Mouse (Mus musculus) E14TG2a.4 (cell line): Measurements from ENCODE around the gene Olfr223.

Experiments used
- CTCF ChIP-seq: conservative IDR thresholded peaks from 2 replicates; pipeline ENCODE4 v1.5.1; 2014; ENCODE audit warnings: low read length
- NANOG ChIP-seq: IDR thresholded peaks from 2 replicates; pipeline ENCODE4 v1.6.1; 2014; ENCODE audit warnings: borderline replicate concordance, low read length, mixed read lengths
- POU5F1 ChIP-seq: IDR thresholded peaks from 2 replicates; pipeline ENCODE4 v1.6.1; 2014; ENCODE audit warnings: low read length, borderline replicate concordance

GRCm38 (mm10) chr11:59629871-59630270 lies 36.8 kb upstream of the Olfr223 start:
- TF ChIP-seq CTCF (no peak), POU5F1 (no peak), NANOG (no peak)
